Mouse (Mus musculus): ENCODE measurements around the gene Odf2. TPM values are rescaled to one million over a fixed set of nuclear protein-coding genes. Genes with fewer than 3 reads are reported as not detected.

Gene Odf2
- total and polyA plus RNA-seq, 2 experiments from 2014 or later = 90.9 to 102 TPM

GRCm38 (mm10) chr2:29964354-29965249, 75.6 kb downstream of the Odf2 start:
- Histone ChIP-seq H3K27me3 (ENCODE audit: insufficient read depth, low read length) (no peaks in the 10 kb centered on the region), H3K4me1 (ENCODE audit: insufficient read depth, low read length) (peaks cover 14% of the 10 kb centered on the region), H3K9ac (replicated peaks; ENCODE audit: low read length, poor library complexity, severe bottlenecking) (peak overlapping the region; percentile 99), H3K9me3 (ENCODE audit: low read length) (no peaks in the 10 kb centered on the region), H3K27ac (ENCODE audit: low read depth, low read length) (peak overlapping the region; percentile 97), H3K4me3 (ENCODE audit: low read depth, low read length) (peak overlapping the region; percentile 98), H3K4me2 (ENCODE audit: low read depth, low read length, poor library complexity, severe bottlenecking) (peak overlapping the region; percentile 57), H3K36me3 (ENCODE audit: insufficient read depth, low read length) (peaks cover 6% of the 10 kb centered on the region)
- ATAC-seq (ENCODE audit: low FRiP score) (no peak), DNase-seq (ENCODE audit: low spot score) (peak; percentile 84)
- WGBS = 15% methylated on average over 10 of the region's 10 CpGs
- TF ChIP-seq CTCF (IDR thresholded peaks at IDR 0.05) = no peak

GRCm38 (mm10) chr2:29965250-29965843, 76.3 kb downstream of the Odf2 start, which contains the start of gene Sptan1:
Gene Sptan1 (plus strand): TSS chr2:29965560.
- peak; percentile 99 for ATAC-seq (ENCODE audit: low FRiP score)
- no peaks in the 10 kb centered on the region for H3K27me3 ChIP-seq (ENCODE audit: insufficient read depth, low read length)
- H3K27ac ChIP-seq (ENCODE audit: low read depth, low read length) = peak within 1 kb of the TSS; percentile 97
- H3K9ac ChIP-seq (replicated peaks; ENCODE audit: low read length, poor library complexity, severe bottlenecking) = peak within 1 kb of the TSS; percentile 99
- peaks cover 8% of the 10 kb centered on the region for H3K36me3 ChIP-seq (ENCODE audit: insufficient read depth, low read length)
- DNase-seq (ENCODE audit: low spot score) = peak; percentile 97
- H3K4me2 ChIP-seq (ENCODE audit: low read depth, low read length, poor library complexity, severe bottlenecking) = peak within 1 kb of the TSS; percentile 63
- peak within 1 kb of the TSS; percentile 98 for H3K4me3 ChIP-seq (ENCODE audit: low read depth, low read length)
- WGBS = under 1% methylated on average over 37 of the region's 82 CpGs
- H3K4me1 ChIP-seq (ENCODE audit: insufficient read depth, low read length) = peaks cover 14% of the 10 kb centered on the region
- no peaks in the 10 kb centered on the region for H3K9me3 ChIP-seq (ENCODE audit: low read length)
- no peak for TF ChIP-seq CTCF (IDR thresholded peaks at IDR 0.05)

- H3K4me1 ChIP-seq (ENCODE audit: insufficient read depth, low read length) = peaks cover 14% of the 10 kb centered on the region
- ATAC-seq (ENCODE audit: low FRiP score) (peak; percentile 59), DNase-seq (ENCODE audit: low spot score) (peak; percentile 53)
- peaks cover 9% of the 10 kb centered on the region; the same call in 1 of the 2 replicates for H3K36me3 ChIP-seq (ENCODE audit: insufficient read depth, low read length)
- no peaks in the 10 kb centered on the region for H3K9me3 ChIP-seq (ENCODE audit: low read length)
- TF ChIP-seq CTCF (IDR thresholded peaks at IDR 0.05) = peak; percentile 35
- no peaks in the 10 kb centered on the region for H3K27me3 ChIP-seq (ENCODE audit: insufficient read depth, low read length)
- WGBS = under 1% methylated on average over 40 of the region's 41 CpGs
- H3K4me2 ChIP-seq (ENCODE audit: low read depth, low read length, poor library complexity, severe bottlenecking) = peak overlapping the region; percentile 63
- peak overlapping the region; percentile 98 for H3K4me3 ChIP-seq (ENCODE audit: low read depth, low read length)
- H3K9ac ChIP-seq (replicated peaks; ENCODE audit: low read length, poor library complexity, severe bottlenecking) = peak overlapping the region; percentile 99
- H3K27ac ChIP-seq (ENCODE audit: low read depth, low read length) = peak overlapping the region; percentile 97
These were observed 76.9 kb downstream of the Odf2 start for GRCm38 (mm10) chr2:29965906-29966305.

- 58% methylated on average over 2 of the region's 2 CpGs for WGBS
- H3K9me3 ChIP-seq (ENCODE audit: low read length) = no peaks in the 10 kb centered on the region
- peaks cover 14% of the 10 kb centered on the region for H3K4me1 ChIP-seq (ENCODE audit: insufficient read depth, low read length)
- H3K4me3 ChIP-seq (ENCODE audit: low read depth, low read length) = peak overlapping the region; percentile 98
- DNase-seq (ENCODE audit: low spot score) = no peak
- ATAC-seq (ENCODE audit: low FRiP score) = no peak
- H3K9ac ChIP-seq (replicated peaks; ENCODE audit: low read length, poor library complexity, severe bottlenecking) = peak overlapping the region; percentile 99; the same call in 1 of the 2 replicates
- H3K27ac ChIP-seq (ENCODE audit: low read depth, low read length) = no peak overlapping the region
- TF ChIP-seq CTCF (IDR thresholded peaks at IDR 0.05) = no peak
- peak overlapping the region; percentile 63 for H3K4me2 ChIP-seq (ENCODE audit: low read depth, low read length, poor library complexity, severe bottlenecking)
- H3K27me3 ChIP-seq (ENCODE audit: insufficient read depth, low read length) = no peaks in the 10 kb centered on the region
- H3K36me3 ChIP-seq (ENCODE audit: insufficient read depth, low read length) = peaks cover 9% of the 10 kb centered on the region; the same call in 1 of the 2 replicates
These were observed 77.8 kb downstream of the Odf2 start for GRCm38 (mm10) chr2:29966826-29967225.

GRCm38 (mm10) chr2:29967768-29968167, 78.7 kb downstream of the Odf2 start:
- H3K27me3 ChIP-seq (ENCODE audit: insufficient read depth, low read length) = no peaks in the 10 kb centered on the region
- H3K4me1 ChIP-seq (ENCODE audit: insufficient read depth, low read length) = peaks cover 14% of the 10 kb centered on the region
- ATAC-seq (ENCODE audit: low FRiP score) = no peak
- no peak overlapping the region for H3K27ac ChIP-seq (ENCODE audit: low read depth, low read length)
- peaks cover 9% of the 10 kb centered on the region; the same call in 1 of the 2 replicates for H3K36me3 ChIP-seq (ENCODE audit: insufficient read depth, low read length)
- DNase-seq (ENCODE audit: low spot score) = peak; percentile 8
- H3K4me3 ChIP-seq (ENCODE audit: low read depth, low read length) = peak overlapping the region; percentile 98; the same call in 1 of the 2 replicates
- WGBS = 45% methylated on average over 5 of the region's 5 CpGs
- 0 out of 2 replicates have a peak overlapping the region, but pooled peaks have one; percentile 9 for H3K9ac ChIP-seq (replicated peaks; ENCODE audit: low read length, poor library complexity, severe bottlenecking)
- peak overlapping the region; percentile 63 for H3K4me2 ChIP-seq (ENCODE audit: low read depth, low read length, poor library complexity, severe bottlenecking)
- H3K9me3 ChIP-seq (ENCODE audit: low read length) = no peaks in the 10 kb centered on the region
- no peak for TF ChIP-seq CTCF (IDR thresholded peaks at IDR 0.05)

All from midbrain, postnatal 0 days (tissue).